Mouse (Mus musculus) spleen, postnatal 4 days (tissue): Measurements from ENCODE around the gene H2-Q10.
A peak's percentile ranks its signal among the peaks of the same experiment; 100 is the strongest.
"Not testable (repeated sequence)": the region's sequence is repeated elsewhere in the genome, so short reads cannot be mapped to it uniquely, and the experiment has no call there.

Source experiments
- DNase-seq, 2 experiments: peaks; one replicate each; pipeline ENCODE4 v3.0.0; 2022; ENCODE audit warnings: low spot score in 2 of 2

The H2-Q10 gene

GRCm38 (mm10) chr17:35469842-35470751 is at the start of gene H2-Q10:
TSS of gene H2-Q10 (plus strand) at chr17:35470089.
- peak in 1 of 2 experiments; percentile 64 for DNase-seq

GRCm38 (mm10) chr17:35420206-35420810 is 49.6 kb upstream of the H2-Q10 start:
- DNase-seq, result peak in 1 of 2 experiments; percentile 77

DNA sequence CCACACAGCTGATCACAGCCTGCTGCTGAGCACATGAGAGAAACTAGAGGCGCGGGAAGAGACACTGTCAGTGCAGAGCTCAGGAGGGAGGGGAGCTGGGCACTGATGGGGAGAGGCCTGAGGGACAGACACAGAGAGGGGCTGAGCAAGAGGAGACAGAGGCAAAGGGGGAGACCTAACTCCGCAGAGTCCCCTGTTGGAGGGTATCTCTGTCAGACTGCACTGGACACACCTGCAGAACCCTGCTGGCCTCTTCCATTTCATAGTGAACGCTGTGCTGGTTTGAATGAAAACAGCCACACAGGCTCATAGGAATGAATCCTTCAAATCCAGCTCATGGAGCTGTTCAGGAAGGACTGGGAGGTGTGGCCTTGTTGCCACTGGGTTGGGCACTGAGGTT is 48.6 kb upstream of the H2-Q10 start:
- not testable (repeated sequence) for DNase-seq

DNA sequence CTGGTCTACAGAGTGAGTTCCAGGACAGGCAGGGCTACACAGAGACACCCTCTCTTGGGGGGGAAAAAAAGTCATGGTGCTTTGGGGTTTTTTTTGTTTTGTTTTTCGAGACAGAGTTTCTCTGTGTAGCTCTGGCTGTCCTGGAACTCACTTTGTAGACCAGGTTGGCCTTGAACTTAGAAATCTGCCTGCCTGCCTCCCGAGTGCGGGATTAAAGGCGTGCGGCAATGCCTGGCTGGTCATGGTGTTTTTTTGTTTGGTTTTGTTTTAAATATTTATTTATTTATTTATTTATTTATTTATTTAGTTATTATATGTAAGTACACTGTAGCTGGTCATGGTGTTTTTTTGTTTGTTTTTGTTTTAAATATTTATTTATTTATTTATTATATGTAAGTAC is 47.5 kb upstream of the H2-Q10 start:
- DNase-seq, result not testable (repeated sequence)

- not testable (repeated sequence) for DNase-seq
Observed at GRCm38 (mm10) chr17:35423131-35423810, 46.6 kb upstream of the H2-Q10 start.

DNA sequence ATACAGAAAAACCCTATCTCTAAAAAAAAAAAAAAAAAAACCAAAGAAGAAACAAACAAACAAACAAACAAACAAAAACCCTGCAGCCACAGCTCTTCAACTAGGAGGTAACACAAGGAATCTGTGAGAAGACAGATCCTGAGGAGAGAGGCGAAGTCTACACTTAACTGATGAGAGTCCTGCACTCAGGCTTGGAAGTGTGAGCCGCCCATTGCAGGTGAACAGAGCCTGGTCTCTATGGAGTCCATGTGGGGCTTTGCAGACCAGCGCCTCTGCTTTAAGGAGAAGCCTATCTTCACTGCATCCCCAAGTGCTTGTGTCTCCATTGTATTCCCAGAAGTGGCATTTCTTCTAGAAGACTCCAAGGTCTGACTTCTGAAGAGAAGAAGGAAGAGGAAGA is 45.8 kb upstream of the H2-Q10 start:
- DNase-seq, result not testable (repeated sequence)

- DNase-seq, result peak; percentile 48 to 71
Observed at GRCm38 (mm10) chr17:35424624-35425416, 45.1 kb upstream of the H2-Q10 start, which contains the start of gene H2-Q6. TSS of gene H2-Q6 (plus strand) at chr17:35424850.

DNA sequence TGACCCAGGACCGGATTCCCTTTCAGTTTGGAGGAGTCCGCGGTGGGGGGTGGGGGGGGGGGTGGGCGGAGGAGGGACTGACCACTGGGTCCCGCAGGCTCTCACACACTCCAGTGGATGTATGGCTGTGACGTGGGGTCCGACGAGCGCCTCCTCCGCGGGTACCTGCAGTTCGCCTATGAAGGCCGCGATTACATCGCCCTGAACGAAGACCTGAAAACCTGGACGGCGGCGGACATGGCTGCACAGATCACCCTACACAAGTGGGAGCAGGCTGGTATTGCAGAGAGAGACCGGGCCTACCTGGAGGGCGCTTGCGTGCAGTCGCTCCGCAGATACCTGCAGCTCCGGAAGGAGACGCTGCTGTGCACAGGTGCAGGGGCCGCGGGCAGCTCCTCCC is 44.4 kb upstream of the H2-Q10 start:
- not testable (repeated sequence) for DNase-seq

GRCm38 (mm10) chr17:35428883-35429282 is 41.0 kb upstream of the H2-Q10 start:
- not testable (repeated sequence) for DNase-seq

GRCm38 (mm10) chr17:35430671-35431070 is 39.2 kb upstream of the H2-Q10 start:
- not testable (repeated sequence) for DNase-seq

DNA sequence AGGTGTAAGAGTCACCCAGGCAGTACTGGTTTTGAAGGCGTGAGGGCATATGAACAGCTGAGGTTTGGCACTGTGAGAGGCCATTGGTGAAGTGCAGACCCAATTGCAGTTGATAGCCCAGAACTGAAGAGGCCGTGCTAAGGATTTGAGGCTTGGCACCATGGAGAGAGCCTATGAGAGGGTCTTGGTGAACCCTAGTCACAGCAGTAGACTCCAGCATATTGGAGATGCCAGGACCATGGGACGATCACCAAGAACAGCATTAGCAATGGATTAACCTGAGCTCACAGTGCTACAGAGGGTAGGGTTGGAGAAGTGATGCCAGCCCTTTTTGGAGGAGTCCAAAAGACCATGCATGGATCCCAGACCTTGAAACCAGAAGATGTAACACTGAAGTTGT is 37.7 kb upstream of the H2-Q10 start:
- DNase-seq, result not testable (repeated sequence)

- DNase-seq, result peak in 1 of 2 experiments; percentile 73
Observed at GRCm38 (mm10) chr17:35434836-35435235, 35.1 kb upstream of the H2-Q10 start.

GRCm38 (mm10) chr17:35435577-35435976 is 34.3 kb upstream of the H2-Q10 start:
- not testable (repeated sequence) for DNase-seq

GRCm38 (mm10) chr17:35437386-35437936 is 32.4 kb upstream of the H2-Q10 start:
- DNase-seq, result not testable (repeated sequence)

DNA sequence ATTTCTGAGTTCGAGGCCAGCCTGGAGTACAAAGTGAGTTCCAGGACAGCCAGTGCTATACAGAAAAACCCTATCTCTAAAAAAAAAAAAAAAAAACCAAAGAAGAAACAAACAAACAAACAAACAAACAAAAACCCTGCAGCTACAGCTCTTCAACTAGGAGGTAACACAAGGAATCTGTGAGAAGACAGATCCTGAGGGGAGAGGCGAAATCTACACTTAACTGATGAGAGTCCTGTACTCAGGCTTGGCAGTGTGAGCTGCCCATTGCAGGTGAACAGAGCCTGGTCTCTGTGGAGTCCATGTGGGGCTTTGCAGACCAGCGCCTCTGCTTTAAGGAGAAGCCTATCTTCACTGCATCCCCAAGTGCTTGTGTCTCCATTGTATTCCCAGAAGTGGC is 31.5 kb upstream of the H2-Q10 start:
- not testable (repeated sequence) for DNase-seq

DNA sequence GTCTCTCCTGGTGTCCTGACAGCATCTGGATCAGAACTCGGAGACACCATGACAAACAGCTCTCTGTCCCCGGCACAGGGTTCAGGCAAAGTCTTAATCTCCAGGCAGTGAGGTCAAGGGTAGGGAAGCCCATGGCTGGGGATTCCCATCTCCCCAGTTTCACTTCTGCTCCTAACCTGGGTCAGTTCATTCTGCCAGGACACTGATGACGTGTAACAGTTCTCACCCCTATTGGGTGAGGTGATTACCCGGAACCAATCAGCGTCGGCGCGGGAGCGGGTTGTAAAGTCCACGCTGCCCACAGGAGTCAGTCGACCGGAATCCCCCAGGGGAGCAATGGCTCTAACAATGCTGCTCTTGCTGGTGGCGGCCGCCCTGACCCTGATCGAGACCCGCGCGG is 31.0 kb upstream of the H2-Q10 start, which contains the start of gene H2-Q7:
Gene H2-Q7 (plus strand): TSS at position 271 of the 400 bp plus-strand sequence.
- DNase-seq, result peak; percentile 70 to 83

DNA sequence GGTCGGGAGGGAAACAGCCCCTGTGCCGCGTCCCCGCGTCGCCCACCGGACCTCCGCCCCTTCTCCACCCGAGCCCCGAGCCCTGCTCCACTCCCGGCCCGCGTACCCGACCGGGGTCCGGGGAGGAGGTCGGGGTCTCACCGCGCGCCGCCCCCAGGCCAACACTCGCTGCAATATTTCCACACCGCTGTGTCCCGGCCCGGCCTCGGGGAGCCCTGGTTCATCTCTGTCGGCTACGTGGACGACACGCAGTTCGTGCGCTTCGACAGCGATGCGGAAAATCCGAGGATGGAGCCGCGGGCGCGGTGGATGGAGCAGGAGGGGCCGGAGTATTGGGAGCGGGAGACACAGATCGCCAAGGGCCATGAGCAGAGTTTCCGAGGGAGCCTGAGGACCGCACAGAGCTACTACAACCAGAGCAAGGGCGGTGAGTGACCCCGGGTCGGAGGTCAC is 30.6 kb upstream of the H2-Q10 start:
- DNase-seq, result not testable (repeated sequence)

DNA sequence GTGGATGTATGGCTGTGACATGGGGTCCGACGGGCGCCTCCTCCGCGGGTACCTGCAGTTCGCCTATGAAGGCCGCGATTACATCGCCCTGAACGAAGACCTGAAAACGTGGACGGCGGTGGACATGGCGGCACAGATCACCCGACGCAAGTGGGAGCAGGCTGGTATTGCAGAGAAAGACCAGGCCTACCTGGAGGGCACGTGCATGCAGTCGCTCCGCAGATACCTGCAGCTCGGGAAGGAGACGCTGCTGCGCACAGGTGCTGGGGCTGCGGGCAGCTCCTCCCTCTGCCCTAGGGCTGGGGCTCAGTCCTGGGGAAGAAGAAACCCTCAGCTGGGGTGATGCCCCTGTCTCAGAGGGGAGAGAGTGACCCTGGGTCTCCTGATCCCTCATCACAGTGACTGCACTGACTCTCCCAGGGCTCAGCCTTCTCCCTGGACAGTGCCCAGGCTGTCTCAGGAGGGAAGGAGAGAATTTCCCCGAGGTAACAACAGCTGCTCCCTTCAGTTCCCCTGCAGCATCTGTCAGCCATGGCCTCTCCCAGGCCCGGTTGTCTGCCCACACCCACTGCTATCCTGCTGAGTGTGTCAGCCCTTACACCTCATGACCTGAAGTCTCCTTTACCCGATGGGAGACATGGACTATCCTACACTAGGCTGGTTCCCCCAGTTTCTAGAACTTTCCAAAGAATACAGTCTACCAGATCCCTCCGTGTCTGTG is 29.8 kb upstream of the H2-Q10 start:
- not testable (repeated sequence) for DNase-seq

GRCm38 (mm10) chr17:35442376-35442775 is 27.5 kb upstream of the H2-Q10 start:
- DNase-seq, result not testable (repeated sequence)

DNA sequence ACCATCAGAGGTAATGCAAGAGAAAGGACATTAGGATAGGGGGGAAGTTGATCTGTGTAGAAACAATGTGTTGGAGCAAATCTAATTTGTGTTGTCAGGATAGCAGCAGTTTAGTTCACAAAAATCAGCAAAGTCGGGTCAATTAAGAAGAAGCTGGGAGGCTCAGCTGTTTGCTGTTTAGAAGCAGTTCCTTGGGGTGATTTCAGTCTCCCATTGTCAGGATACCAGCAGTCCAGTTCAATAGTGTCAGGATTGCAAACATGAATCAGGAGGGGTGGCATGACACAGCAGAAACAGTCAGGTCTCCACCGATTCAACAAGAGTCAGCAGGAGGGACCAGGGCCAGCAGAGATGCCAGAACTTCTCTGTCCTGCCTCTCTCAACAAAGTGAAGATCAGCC is 25.4 kb upstream of the H2-Q10 start:
- DNase-seq, result not testable (repeated sequence)
